Mouse (Mus musculus) Patski (cell line): ENCODE results near the gene BC017158. TPM values are rescaled to one million over a fixed set of nuclear protein-coding genes. Genes with fewer than 3 reads are reported as not detected.
A peak's percentile ranks its signal among the peaks of the same experiment; 100 is the strongest.

Source experiments
- ATAC-seq: fragments of 100-300 bp; one replicate; pipeline ENCODE4 v1.8.0; 2021
- CTCF ChIA-PET: fragments of 350-600 bp; sonication (Branson Sonifier 250); formaldehyde crosslinking; loops from one replicate; lab custom pipeline; 2022; ENCODE audit warnings: inconsistent platforms; lab: Charles Lee
- POLR2A ChIA-PET: fragments of 350-600 bp; sonication (Branson Sonifier 250); formaldehyde crosslinking; loops from one replicate; lab custom pipeline; 2022; ENCODE audit warnings: antibody characterized with exemption, inconsistent platforms; lab: Charles Lee
- DNase-seq: peaks from one replicate; pipeline ENCODE4 v3.0.0-alpha.2; 2011; ENCODE audit warnings: low read depth, low spot score
- H3K27me3 ChIP-seq: fragments of 371-371 bp; one replicate; pipeline ENCODE4 v1.5.1; 2021
- CTCF ChIP-seq: fragments of 100-300 bp; IDR thresholded peaks from one replicate; pipeline ENCODE4 v1.5.1; 2021
- in situ Hi-C: fragments of 300-500 bp; cut with MboI; formaldehyde crosslinking; loops from 3 replicates; pipeline ENCODE4 v1.11.1; 2018; ENCODE audit warnings: low pct_unique_long_range_greater_than_20kb, mixed read lengths
- polyA plus RNA-seq: library from polyadenylated mRNA; unstranded; gene quantifications from one replicate; pipeline ENCODE4 v1.2.3, GENCODE M21; 2021

Gene BC017158
- polyA plus RNA-seq, 1 experiment from 2014 or later: 25.3 TPM

- ATAC-seq (no peak), DNase-seq (no peak)
- in situ Hi-C loops: loop anchor here (5.0 kb wide), 3 partner anchors 44 to 454 kb away; no protein-coding TSS in a partner anchor
- no peaks in the 10 kb centered on the region for H3K27me3 ChIP-seq
- no peak for TF ChIP-seq CTCF
- POLR2A ChIA-PET: no interaction called here
- CTCF ChIA-PET: interaction anchor here (1.3 to 1.6 kb wide), 2 partner anchors 11 to 96 kb away, joined by 3 read pairs; partner anchors contain the start of genes 9130023H24Rik and Armc5
Observed at GRCm38 (mm10) chr7:128248081-128249042, 49.6 kb downstream of the BC017158 start.

DNA sequence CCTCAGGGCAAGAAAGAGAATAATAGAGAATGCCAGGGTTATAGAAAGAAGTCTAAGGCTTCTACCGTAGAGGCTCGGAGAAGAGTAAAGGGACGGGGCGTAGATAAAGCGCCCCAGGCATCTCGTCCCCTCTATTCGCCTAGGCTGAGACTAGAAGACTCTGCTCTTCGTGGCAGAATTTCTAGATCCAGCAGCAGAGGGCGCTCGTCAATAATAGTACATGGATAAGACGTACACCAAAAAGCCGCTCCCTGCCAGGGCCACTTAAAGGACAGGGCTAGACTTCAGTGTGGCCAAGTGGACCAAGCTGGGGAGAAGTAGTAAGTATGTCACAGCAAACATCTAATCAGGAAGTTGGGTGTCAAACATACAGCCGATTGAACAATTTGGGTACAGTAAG, 50.5 kb downstream of the BC017158 start:
- TF ChIP-seq CTCF: no peak
- in situ Hi-C loops: loop anchor here (5.0 kb wide), 3 partner anchors 45 to 455 kb away; no protein-coding TSS in a partner anchor

GRCm38 (mm10) chr7:128246496-128247391, 51.2 kb downstream of the BC017158 start, which contains the start of gene Tgfb1i1:
Gene Tgfb1i1 (plus strand): TSS chr7:128246812.
- DNase-seq (peak; percentile 13), ATAC-seq (peak; percentile 27)
- CTCF ChIA-PET: interaction anchor here (0.7 to 1.6 kb wide), 3 partner anchors 9 to 97 kb away, joined by 3 read pairs; partner anchors contain the start of genes 9130023H24Rik and Armc5
- TF ChIP-seq CTCF: no peak
- in situ Hi-C loops: loop anchor here (5.0 kb wide), 3 partner anchors 46 to 456 kb away; no protein-coding TSS in a partner anchor
- no peaks in the 10 kb centered on the region for H3K27me3 ChIP-seq
- POLR2A ChIA-PET: interaction anchor here (0.6 to 2.1 kb wide), 2 partner anchors 9 to 116 kb away, joined by 3 to 13 read pairs; partner anchors contain the start of genes 9130023H24Rik and Armc5

More for the DNA sequence above, 50.5 kb downstream of the BC017158 start:
- CTCF ChIA-PET: interaction anchor here (1.6 kb wide), 1 partner anchor 10 kb away, joined by 3 read pairs; the partner anchor contains the start of genes 9130023H24Rik and Armc5
- ATAC-seq: peak; percentile 65
- no peaks in the 10 kb centered on the region for H3K27me3 ChIP-seq
- POLR2A ChIA-PET: interaction anchor here (2.1 kb wide), 1 partner anchor 10 kb away, joined by 13 read pairs; the partner anchor contains the start of genes 9130023H24Rik and Armc5
- peak; percentile 44 for DNase-seq

DNA sequence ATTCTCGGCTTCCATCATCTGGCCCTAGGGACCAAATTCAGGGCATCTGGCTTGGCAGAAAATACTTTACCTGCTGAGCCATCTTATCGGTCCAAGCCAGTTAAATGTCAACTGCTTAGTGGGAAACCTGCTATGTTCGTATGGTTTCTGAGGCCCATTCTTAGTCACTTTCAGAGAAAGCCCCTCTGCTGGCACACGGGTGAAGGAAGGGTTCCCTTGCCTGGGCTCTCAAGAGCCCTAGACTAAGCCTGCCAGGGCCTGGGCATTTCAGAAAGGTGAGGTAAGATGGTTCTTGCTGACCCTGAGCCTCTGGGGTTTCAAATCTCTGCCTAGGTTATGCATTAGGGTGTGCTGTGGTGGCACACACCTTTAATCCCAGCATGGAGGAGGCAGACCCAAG, 52.4 kb downstream of the BC017158 start:
- ATAC-seq (no peak), DNase-seq (no peak)
- TF ChIP-seq CTCF: no peak
- H3K27me3 ChIP-seq: no peaks in the 10 kb centered on the region
- in situ Hi-C loops: loop anchor here (5.0 kb wide), 3 partner anchors 47 to 457 kb away; no protein-coding TSS in a partner anchor
- CTCF ChIA-PET: interaction anchor here (1.3 kb wide), 1 partner anchor 44 kb away, joined by 3 read pairs; no protein-coding TSS in a partner anchor
- POLR2A ChIA-PET: interaction anchor here (2.1 kb wide), 1 partner anchor 8 kb away, joined by 13 read pairs; the partner anchor contains the start of genes 9130023H24Rik and Armc5

DNA sequence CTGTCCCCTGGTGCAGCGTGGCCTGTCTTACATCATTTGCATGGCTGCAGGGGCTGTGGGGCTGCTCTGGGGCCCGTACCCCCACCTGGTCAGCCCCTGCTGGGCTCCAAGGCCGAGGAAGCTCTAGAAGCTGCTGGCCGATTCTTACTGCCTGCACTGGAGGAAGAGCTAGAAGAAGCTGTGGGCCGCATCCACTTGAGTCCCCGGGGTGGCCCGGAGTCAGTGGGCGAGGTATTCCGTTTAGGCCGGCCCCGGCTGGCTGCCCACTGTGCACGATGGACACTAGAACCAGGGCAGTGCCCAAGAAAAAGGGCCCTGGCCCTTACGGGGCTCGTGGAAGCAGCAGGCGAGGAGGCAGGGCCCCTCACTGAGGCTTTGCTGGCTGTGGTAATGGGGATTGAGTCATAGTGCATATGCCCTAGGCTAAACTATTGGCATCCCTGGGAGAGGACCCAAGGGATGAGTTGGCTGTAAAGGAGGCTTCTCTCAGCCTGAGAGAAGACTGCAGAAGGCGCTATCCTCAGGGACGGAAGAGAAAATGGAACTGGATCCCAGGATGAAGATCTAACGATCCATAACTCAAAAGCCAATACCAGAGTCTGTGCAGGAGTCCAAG, 53.5 kb downstream of the BC017158 start:
- peak; percentile 48 for ATAC-seq
- peak; percentile 57 for DNase-seq
- in situ Hi-C loops: loop anchor here (5.0 kb wide), 3 partner anchors 48 to 458 kb away; no protein-coding TSS in a partner anchor
- no peak for TF ChIP-seq CTCF
- no peaks in the 10 kb centered on the region for H3K27me3 ChIP-seq
- ChIA-PET POLR2A (no interaction called here), CTCF (interaction anchor here (1.1 kb wide), 1 partner anchor 105 kb away, joined by 4 read pairs; no protein-coding TSS in a partner anchor)

- TF ChIP-seq CTCF: no peak
- ChIA-PET CTCF (interaction anchor here (1.1 kb wide), 1 partner anchor 105 kb away, joined by 4 read pairs; no protein-coding TSS in a partner anchor), POLR2A (no interaction called here)
- in situ Hi-C loops: no loop called here
- DNase-seq (no peak), ATAC-seq (no peak)
- no peaks in the 10 kb centered on the region for H3K27me3 ChIP-seq
Observed at GRCm38 (mm10) chr7:128243921-128244320, 54.0 kb downstream of the BC017158 start.

GRCm38 (mm10) chr7:128242331-128242730, 55.6 kb downstream of the BC017158 start:
- in situ Hi-C loops: no loop called here
- H3K27me3 ChIP-seq: no peaks in the 10 kb centered on the region
- no peak for ATAC-seq
- ChIA-PET CTCF (no interaction called here), POLR2A (no interaction called here)
- TF ChIP-seq CTCF: no peak
- DNase-seq: no peak

- H3K27me3 ChIP-seq: no peaks in the 10 kb centered on the region
- no peak for DNase-seq
- in situ Hi-C loops: no loop called here
- TF ChIP-seq CTCF: no peak
- no peak for ATAC-seq
- CTCF ChIA-PET: no interaction called here
- POLR2A ChIA-PET: interaction anchor here (1.1 kb wide), 2 partner anchors 9 to 12 kb away, joined by 3 read pairs; no protein-coding TSS in a partner anchor
Observed at GRCm38 (mm10) chr7:128240131-128240784, 57.7 kb downstream of the BC017158 start.
